ENCODE assay signal across 16 mouse cellular contexts in the genomic region with DNA sequence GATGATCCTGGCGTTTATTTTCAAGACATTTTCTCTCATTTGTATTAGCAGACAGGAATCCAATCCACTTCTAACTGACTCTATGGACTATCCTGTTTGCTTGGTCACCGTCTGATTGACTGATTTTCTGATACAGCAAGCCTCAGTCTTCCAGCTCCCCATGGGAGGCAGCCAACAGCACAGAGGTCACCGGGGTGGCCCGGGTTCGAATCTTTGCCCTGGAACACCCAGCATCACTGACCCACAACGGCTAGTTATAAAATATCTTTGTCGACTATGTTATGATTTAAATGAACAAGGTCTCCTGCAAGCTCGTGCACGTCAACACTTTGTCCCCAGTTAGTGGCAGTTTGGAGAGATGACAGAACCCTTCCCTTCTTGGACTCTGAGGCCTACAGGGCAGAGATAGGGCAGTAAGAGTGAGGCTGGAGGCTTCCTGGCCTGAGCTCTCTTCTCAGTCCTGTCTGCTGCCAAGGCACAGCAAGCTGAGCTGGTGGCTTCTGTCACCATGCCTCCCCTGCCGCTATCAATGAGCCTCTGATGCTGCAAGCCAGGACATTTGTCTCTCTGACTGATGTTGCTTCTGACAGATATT.
DNase-seq lines count a peak whose midpoint lies in the region; ATAC-seq and TF ChIP-seq lines count a peak whose summit lies in the region.
"Had no signal": no experiment of that assay in that cellular context is flagged by ENCODE, and none has a peak within 500 bp of the region (broad histone marks: within the 10 kb centered on the region; RNA-seq: fewer than 3 reads in every experiment).

No protein-coding gene starts in this region.

- H3K36me3 ChIP-seq in heart, postnatal 0 days (replicated peaks; ENCODE audit: control insufficient read depth, insufficient read depth, low read length): no peaks in the 10 kb centered on the region
- H3K36me3 ChIP-seq: liver, embryonic 12.5 days; stomach, embryonic 15.5 days had no signal

- H3K27ac ChIP-seq in heart, postnatal 0 days (ENCODE audit: low read depth): peak overlapping the region; percentile 66
- H3K27ac ChIP-seq: liver, embryonic 12.5 days; stomach, embryonic 15.5 days had no signal

- H3K4me2 ChIP-seq in heart, postnatal 0 days (ENCODE audit: low read depth, low read length): no peak overlapping the region
- H3K4me2 ChIP-seq: liver, embryonic 12.5 days; midbrain, embryonic 11.5 days; stomach, embryonic 15.5 days had no signal

- peak; percentile 65 for ATAC-seq in heart, postnatal 0 days (ENCODE audit: insufficient read depth, low read depth)
- no peak for ATAC-seq in granulocyte monocyte progenitor cell, adult 5-6 weeks (replicated peaks; ENCODE audit: poor library complexity, severe bottlenecking)
- ATAC-seq: inflammation-experienced regulatory T-cells, adult 6 months; liver, embryonic 12.5 days had no signal

- H3K27me3 ChIP-seq in heart, postnatal 0 days (ENCODE audit: control insufficient read depth, insufficient read depth, low read length): no peaks in the 10 kb centered on the region
- H3K27me3 ChIP-seq: liver, embryonic 12.5 days; stomach, embryonic 15.5 days had no signal

- H3K4me3 ChIP-seq in heart, postnatal 0 days (ENCODE audit: low read depth, low read length): no peak overlapping the region
- H3K4me3 ChIP-seq: liver, embryonic 12.5 days; stomach, embryonic 15.5 days had no signal

- no peak for TF ChIP-seq EP300 in heart, postnatal 0 days (IDR thresholded peaks at IDR 0.05; ENCODE audit: low read depth)

- no peak for TF ChIP-seq CTCF in heart, postnatal 0 days (IDR thresholded peaks at IDR 0.05; ENCODE audit: low read depth)

- 54% methylated on average over 10 of the region's 10 CpGs for WGBS in heart, postnatal 0 days

- DNase-seq in gastrocnemius, postnatal 25 days: peak; percentile 46
- no peak for DNase-seq in gastrocnemius, postnatal 4 days (ENCODE audit: low spot score in 2 of 2)
- DNase-seq in adipocyte (ENCODE audit: low spot score): peak; percentile 11
- peak; percentile 78 for DNase-seq in cerebellum, adult 9-10 months
- peak; percentile 59 for DNase-seq in heart, postnatal 0 days (ENCODE audit: low spot score)
- no peak for DNase-seq in right cerebral cortex, adult 18-20 months
- no peak for DNase-seq in urinary bladder, postnatal 4 days (ENCODE audit: low spot score in 2 of 2)
- DNase-seq: layer of hippocampus, adult 9-11 months; lung, postnatal 14 days; right cerebral cortex, postnatal 4 days; thymus, postnatal 25 days had no signal

- H3K9me3 ChIP-seq in heart, postnatal 0 days (replicated peaks; ENCODE audit: control insufficient read depth, low read length): no peaks in the 10 kb centered on the region
- H3K9me3 ChIP-seq: liver, embryonic 12.5 days; stomach, embryonic 15.5 days had no signal

- H3K9ac ChIP-seq in heart, postnatal 0 days (replicated peaks; ENCODE audit: low read depth, low read length): no peak overlapping the region; the same call in 1 of the 2 replicates
- H3K9ac ChIP-seq: liver, embryonic 12.5 days; stomach, embryonic 15.5 days had no signal

- peaks cover 10% of the 10 kb centered on the region; the same call in 1 of the 2 replicates for H3K4me1 ChIP-seq in heart, postnatal 0 days (ENCODE audit: control insufficient read depth, insufficient read depth)
- H3K4me1 ChIP-seq: stomach, embryonic 15.5 days had no signal

Comparison
In these comparisons a context has a peak if more than half of its experiments do, and no peak if none do; other contexts are left out.
1. DNase-seq: peak in gastrocnemius, postnatal 25 days (single experiment), adipocyte (single experiment), cerebellum, adult 9-10 months (single experiment) and heart, postnatal 0 days (single experiment); none in gastrocnemius, postnatal 4 days (0 of 2), right cerebral cortex, adult 18-20 months (single experiment) and urinary bladder, postnatal 4 days (0 of 2).